Mouse (Mus musculus): ENCODE measurements around the gene Inpp5e.

GRCm38 (mm10) chr2:26389154-26389690, 19.8 kb downstream of the Inpp5e start, which contains the start of the genes Entr1 and Pmpca:
- TF ChIP-seq CTCF (IDR thresholded peaks at IDR 0.05; ENCODE audit: insufficient read depth, low read depth, low read length): no peak
- TF ChIP-seq POLR2A (IDR thresholded peaks at IDR 0.05; ENCODE audit: insufficient read depth, low read depth, low read length): peak; percentile 87
